Mouse (Mus musculus) layer of hippocampus, adult 2 months (tissue): Measurements from ENCODE around the gene Chst8. TPM values are rescaled to one million over a fixed set of nuclear protein-coding genes. Genes with fewer than 3 reads are reported as not detected.

ENCODE experiments used
- DNase-seq, 2 experiments: peaks; one replicate each; pipeline ENCODE4 v3.0.0; 2022; ENCODE audit warnings: low spot score in 2 of 2
- H3K27ac ChIP-seq: fragments of 200-600 bp; 2 replicates; pipeline ENCODE4 v1.8.1; 2022
- H3K4me3 ChIP-seq: fragments of 200-600 bp; 2 replicates; pipeline ENCODE4 v1.8.1; 2022; ENCODE audit warnings: mild to moderate bottlenecking
- CTCF ChIP-seq: fragments of 200-600 bp; conservative IDR thresholded peaks from 2 replicates; pipeline ENCODE4 v1.8.1; 2022; ENCODE audit warnings: antibody characterized with exemption, mild to moderate bottlenecking, moderate library complexity
- total RNA-seq, 2 experiments: library from RNA; stranded (reverse); gene quantifications; 2 replicates each; pipeline ENCODE4 v1.2.3; 2021

The Chst8 gene
- total RNA-seq, 2 experiments from 2014 or later: 25.7 to 39.9 TPM

DNA sequence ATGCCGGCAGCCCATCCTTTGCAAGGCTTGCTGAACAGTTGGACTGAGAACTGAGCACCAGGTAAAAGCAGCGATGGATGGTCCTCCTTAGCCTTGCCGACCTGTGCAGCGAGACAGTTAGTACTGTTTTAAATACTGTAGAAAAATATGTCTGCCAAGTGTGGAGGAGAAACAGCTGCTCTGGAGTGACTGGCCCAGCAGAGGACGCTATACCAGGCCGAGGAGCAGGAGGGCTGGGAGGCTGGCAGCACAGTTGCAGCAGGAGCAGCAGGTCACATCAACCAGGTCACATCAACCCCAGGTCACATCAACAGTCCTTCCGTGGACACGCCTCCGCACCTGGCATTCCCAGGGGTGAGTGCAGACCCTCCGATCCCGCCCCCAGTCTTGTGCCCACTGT lies 172.7 kb downstream of the Chst8 start:
- no peak for DNase-seq
- no peak overlapping the region for H3K4me3 ChIP-seq
- H3K27ac ChIP-seq: no peak overlapping the region
- no peak; the same call in 1 of the 2 replicates for TF ChIP-seq CTCF

DNA sequence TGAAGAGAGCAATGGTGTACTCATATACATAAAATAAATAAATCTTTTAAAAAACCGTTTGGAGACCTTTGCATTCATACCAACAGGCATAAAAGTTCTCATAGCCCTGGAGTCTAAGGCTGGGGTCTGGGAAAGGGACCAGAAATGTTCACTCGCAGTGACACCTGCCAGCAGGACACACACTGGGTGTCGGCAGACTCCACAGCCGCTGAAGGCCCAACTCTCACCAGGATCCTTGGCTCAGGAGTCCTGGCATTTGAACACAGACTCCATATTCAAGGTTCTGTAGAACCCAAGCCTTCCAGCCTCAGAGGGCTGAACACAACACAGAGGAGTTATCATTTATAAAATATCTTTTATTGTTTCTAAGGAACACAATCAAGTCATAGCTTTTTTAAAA lies 175.8 kb downstream of the Chst8 start:
- Histone ChIP-seq H3K27ac (no peak overlapping the region), H3K4me3 (no peak overlapping the region)
- TF ChIP-seq CTCF: no peak
- DNase-seq: no peak

DNA sequence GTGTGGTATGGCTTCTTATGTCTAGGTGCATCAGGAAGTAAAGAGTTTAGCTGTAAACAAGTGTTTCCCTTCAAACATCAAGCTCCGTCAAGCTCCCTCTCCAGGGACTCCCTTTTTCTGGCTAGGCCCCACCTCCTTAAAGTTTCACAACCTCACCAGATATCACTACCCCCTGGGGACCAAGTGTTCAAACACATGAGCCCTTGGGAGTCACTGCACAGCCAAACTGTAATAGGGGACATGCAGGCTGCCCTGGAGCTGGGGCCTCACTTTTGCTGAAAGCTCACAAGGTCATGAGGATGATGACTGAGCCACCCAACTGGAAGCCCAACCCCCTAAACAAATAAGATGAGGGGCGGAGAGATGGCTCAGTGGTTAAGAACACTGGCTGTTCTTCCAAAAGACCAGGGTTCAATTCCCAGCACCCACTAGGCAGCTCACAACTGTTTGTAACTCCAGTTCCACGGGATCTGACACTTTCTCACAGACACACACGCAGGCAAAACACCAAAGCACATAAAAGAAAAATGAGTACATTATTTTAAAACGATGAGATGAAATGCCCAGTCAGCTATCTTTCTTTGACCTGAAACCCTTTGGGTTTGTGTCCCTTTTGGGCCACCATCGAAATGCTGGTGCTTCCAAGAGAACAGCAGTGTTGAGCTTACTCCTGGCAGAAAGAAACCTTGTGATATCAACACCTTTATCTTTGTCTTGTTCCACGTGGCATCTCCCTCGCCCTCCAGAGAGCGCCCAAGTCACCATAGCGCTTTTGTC lies 179.4 kb downstream of the Chst8 start:
- TF ChIP-seq CTCF: no peak
- DNase-seq: no peak
- Histone ChIP-seq H3K27ac (no peak overlapping the region), H3K4me3 (no peak overlapping the region)

DNA sequence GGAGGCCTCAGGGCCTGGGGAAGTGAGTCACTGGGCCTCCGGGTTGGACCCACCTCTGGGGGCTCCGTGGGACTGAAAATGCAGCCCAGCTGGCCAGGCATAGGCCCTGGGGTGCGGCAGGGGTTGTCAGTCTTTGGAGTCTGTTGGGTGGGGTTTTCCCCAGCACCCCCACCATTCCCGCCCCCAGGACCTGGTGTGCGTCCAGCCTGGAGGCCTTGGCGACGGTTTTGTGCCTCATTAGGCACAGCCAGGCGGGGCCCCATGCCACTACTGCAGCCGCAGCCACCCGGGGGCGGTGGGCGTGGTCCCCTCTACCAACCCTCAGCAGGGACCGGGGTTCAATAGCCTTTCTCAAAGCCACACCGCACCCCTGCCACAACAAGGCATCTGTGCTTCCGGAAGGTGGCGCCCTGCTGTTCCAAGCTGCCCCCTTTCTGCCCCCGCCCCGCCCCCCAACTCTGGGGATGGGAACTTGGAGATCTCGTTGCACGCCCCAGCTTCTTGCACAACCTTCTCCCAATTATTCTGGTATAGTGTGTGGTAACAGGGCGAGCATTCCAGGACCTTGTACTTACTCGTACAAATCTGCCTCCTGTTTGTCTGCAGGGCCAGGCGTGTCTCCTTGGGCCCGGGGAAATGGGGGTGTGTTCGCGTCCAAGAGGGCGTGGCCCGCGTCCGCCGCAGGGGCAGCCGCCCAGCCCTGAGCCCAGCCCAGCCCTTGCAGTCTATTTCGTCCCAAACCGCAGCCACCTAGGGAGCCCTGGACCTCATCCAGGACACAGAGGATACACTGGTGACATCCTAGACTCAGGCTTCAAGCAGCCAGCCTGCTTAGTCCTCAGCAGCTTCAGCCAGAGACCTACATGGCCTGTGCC lies 182.1 kb downstream of the Chst8 start:
- DNase-seq: peak in 1 of 2 experiments; percentile 38
- peak overlapping the region; percentile 72 for H3K27ac ChIP-seq
- TF ChIP-seq CTCF: peak; percentile 66
- H3K4me3 ChIP-seq: peak overlapping the region; percentile 44

DNA sequence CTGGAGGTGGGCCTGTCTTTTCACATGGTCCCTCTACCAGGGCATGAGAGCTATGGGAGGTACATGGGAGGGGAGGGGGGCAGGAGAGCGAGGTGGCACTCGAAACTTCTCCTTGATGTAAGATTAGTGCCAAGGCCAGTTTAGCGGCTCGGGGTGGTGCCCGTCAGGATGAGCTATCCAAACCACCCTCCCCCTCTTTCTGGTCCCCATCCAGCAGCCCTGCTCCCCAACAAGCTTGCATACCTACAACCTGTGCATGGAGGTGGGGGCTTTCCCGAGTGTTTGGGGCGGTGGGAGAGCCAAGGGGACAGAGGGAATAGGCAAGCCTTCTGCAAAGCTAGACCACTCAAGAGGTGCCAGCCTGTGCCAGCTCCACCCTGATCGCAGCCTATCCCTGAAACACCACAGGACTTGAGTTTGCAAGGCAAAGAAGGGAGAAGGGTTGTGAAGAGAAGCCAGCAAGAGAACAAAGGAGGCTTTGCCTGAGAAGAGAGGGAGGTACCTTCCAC lies 182.8 kb downstream of the Chst8 start:
- DNase-seq: no peak
- peak overlapping the region; percentile 72 for H3K27ac ChIP-seq
- no peak for TF ChIP-seq CTCF
- H3K4me3 ChIP-seq: peak overlapping the region; percentile 44

Other genes starting within 250 kb of the Chst8 start
- gene Kctd15, start 156.0 kb downstream of the Chst8 start, total RNA-seq: 10 to 100 TPM; 11.2 to 11.5 TPM
- gene Pepd, start 99.7 kb upstream of the Chst8 start, total RNA-seq: 10 to 100 TPM; 31.4 to 31.8 TPM
- 10 to 100 TPM; 28.0 to 32.8 TPM for gene Cebpg, start 243.9 kb upstream of the Chst8 start, total RNA-seq